ENCODE assay signal across 9 mouse cellular contexts in genomic region chr2:181032407-181032806, GRCm38 (mm10). TPM values are rescaled to one million over a fixed set of nuclear protein-coding genes. Genes with fewer than 3 reads are reported as not detected.
DNase-seq lines count a peak whose midpoint lies in the region; ATAC-seq and TF ChIP-seq lines count a peak whose summit lies in the region.
"Had no signal": no experiment of that assay in that cellular context is flagged by ENCODE, and none has a peak within 500 bp of the region (broad histone marks: within the 10 kb centered on the region; RNA-seq: fewer than 3 reads in every experiment).

No protein-coding gene starts in this region.

- no peak overlapping the region for H3K4me3 ChIP-seq in CH12.LX (replicated peaks in 1 of 3; ENCODE audit: low read depth in 2 of 3, low read length in 2 of 3, poor library complexity in 1 of 3)
- no peak overlapping the region for H3K4me3 ChIP-seq in embryonic facial prominence, embryonic 11.5 days (ENCODE audit: low read depth, low read length)

- peaks cover 11 to 22% of the 10 kb centered on the region in 2 experiments for H3K4me1 ChIP-seq in CH12.LX (ENCODE audit: control insufficient read depth in 1 of 2, insufficient read depth in 2 of 2)
- H3K4me1 ChIP-seq in embryonic facial prominence, embryonic 11.5 days (ENCODE audit: control insufficient read depth, insufficient read depth, low read length), result no peaks in the 10 kb centered on the region

- H3K27ac ChIP-seq in CH12.LX (ENCODE audit: insufficient read depth, low read depth), result no peak overlapping the region
- H3K27ac ChIP-seq in embryonic facial prominence, embryonic 11.5 days (replicated peaks; ENCODE audit: low read depth, low read length), result no peak overlapping the region

- 53% methylated on average over 5 of the region's 5 CpGs for WGBS in embryonic facial prominence, embryonic 11.5 days

- in situ Hi-C loops in CH12.LX (cut with MboI; ENCODE audit: low pct_ligation_motif_present, low pct_unique_long_range_greater_than_20kb, low sequenced_read_pairs), result no loop called here

- H3K4me2 ChIP-seq in CH12.LX (ENCODE audit: insufficient read depth, low read depth, poor library complexity, severe bottlenecking), result no peak overlapping the region
- no peak overlapping the region for H3K4me2 ChIP-seq in embryonic facial prominence, embryonic 11.5 days (ENCODE audit: low read depth, low read length)

- dilution Hi-C loops in CH12.LX (cut with MboI; ENCODE audit: extremely low pct_ligation_motif_present, extremely low pct_unique_long_range_greater_than_20kb, low sequenced_read_pairs), result no loop called here

- no peaks in the 10 kb centered on the region for H3K79me2 ChIP-seq in CH12.LX (replicated peaks; ENCODE audit: control insufficient read depth, extremely low read depth, insufficient read depth, poor library complexity, severe bottlenecking)

- peak in 1 of 2 experiments; percentile 56; a peak in 2 of 4 replicates for TF ChIP-seq CTCF in CH12.LX (conservative IDR thresholded peaks at IDR 0.05 in 1 of 2, IDR thresholded peaks at IDR 0.05 in 1 of 2; ENCODE audit: low read depth in 2 of 2, low read length in 2 of 2)

- H3K9ac ChIP-seq in CH12.LX (ENCODE audit: insufficient read depth, low read depth), result no peak overlapping the region
- no peak overlapping the region for H3K9ac ChIP-seq in embryonic facial prominence, embryonic 11.5 days (replicated peaks; ENCODE audit: low read length)

- TF ChIP-seq EP300 in CH12.LX (IDR thresholded peaks at IDR 0.05; ENCODE audit: low read length), result no peak

- peaks cover 98% of the 10 kb centered on the region for H3K27me3 ChIP-seq in CH12.LX (replicated peaks)
- H3K27me3 ChIP-seq in embryonic facial prominence, embryonic 11.5 days (ENCODE audit: control insufficient read depth, insufficient read depth, low read length), result peaks cover 5% of the 10 kb centered on the region; the same call in 1 of the 2 replicates

- H3K36me3 ChIP-seq in CH12.LX (replicated peaks in 1 of 2; ENCODE audit: control insufficient read depth in 1 of 2, insufficient read depth in 1 of 2, low read length in 1 of 2), result no peaks in the 10 kb centered on the region
- no peaks in the 10 kb centered on the region for H3K36me3 ChIP-seq in embryonic facial prominence, embryonic 11.5 days (replicated peaks; ENCODE audit: control insufficient read depth, insufficient read depth, low read depth, low read length)

- H3K9me3 ChIP-seq in CH12.LX (replicated peaks; ENCODE audit: low read length), result no peaks in the 10 kb centered on the region
- no peaks in the 10 kb centered on the region for H3K9me3 ChIP-seq in embryonic facial prominence, embryonic 11.5 days (replicated peaks; ENCODE audit: control insufficient read depth, low read length)

- peak; percentile 43 for TF ChIP-seq RAD21 in CH12.LX (IDR thresholded peaks at IDR 0.05; ENCODE audit: low read depth, low read length)

- peak; percentile 22 for DNase-seq in adrenal gland, postnatal 10 days
- DNase-seq in adrenal gland, adult 18-20 months (ENCODE audit: low spot score in 2 of 2), result no peak
- DNase-seq in layer of hippocampus, postnatal 10 days (ENCODE audit: low spot score in 2 of 2), result peak; percentile 53 to 73
- DNase-seq in layer of hippocampus, adult 11-12 months (ENCODE audit: low spot score), result no peak
- DNase-seq in CH12.LX (ENCODE audit: extremely low read depth), result no peak
- DNase-seq in embryonic facial prominence, embryonic 11.5 days (ENCODE audit: low spot score), result peak; percentile 11
- DNase-seq in spleen, postnatal 10 days (ENCODE audit: low spot score in 2 of 2), result no peak

- no peak for TF ChIP-seq POLR2A in CH12.LX (IDR thresholded peaks at IDR 0.05; ENCODE audit: low read depth, low read length)

- no peak for ATAC-seq in embryonic facial prominence, embryonic 11.5 days (replicated peaks; ENCODE audit: insufficient number of reproducible peaks, low FRiP score, low TSS enrichment, low read depth)
- no peak for ATAC-seq in granulocyte monocyte progenitor cell, adult 5-6 weeks (replicated peaks; ENCODE audit: poor library complexity, severe bottlenecking)

TF ChIP-seq in CH12.LX, 34 proteins besides CTCF, POLR2A, EP300 and RAD21:
- TF ChIP-seq SMC3 (IDR thresholded peaks at IDR 0.05; ENCODE audit: low read depth, low read length) (peak; percentile 30), ZNF384 (IDR thresholded peaks at IDR 0.05; ENCODE audit: low read depth, low read length) (no peak)

RNA-seq across cellular contexts. Expression of gene Chrna4, which starts 10.9 kb away (rescaled TPM):
- 1 to 10 TPM; 6.6 to 8.2 TPM for total RNA-seq in adrenal gland, postnatal 10 days (2021)
- 10 to 100 TPM in 1 of 2 experiments, 1 to 10 TPM in 1; 4.3 to 26.9 TPM for total RNA-seq in adrenal gland, adult 18-20 months (2021)
- 10 to 100 TPM; 32.4 to 33.7 TPM for total RNA-seq in layer of hippocampus, postnatal 10 days (2021)
- total RNA-seq in CH12.LX (2012; rRNA removed) (not detected in 2 replicates), CH12.LX (2014; rRNA removed) (not detected in 2 replicates)
- not detected in 2 replicates for polyA plus RNA-seq in CH12.LX (2012; ENCODE audit: insufficient read length, low read depth)
- polyA plus RNA-seq in embryonic facial prominence, embryonic 11.5 days (2014; fragmentation: Nextera tagmentation; extraction: Ambion mirVana), result 7.4 and 10.8 TPM in 2 replicates
- total RNA-seq in granulocyte monocyte progenitor cell, adult 5-6 weeks (2014; fragmentation: Nextera tagmentation), result not detected in 2 replicates
- not detected in 2 replicates for total RNA-seq in granulocyte monocyte progenitor cell, adult 5-6 weeks (2017)
- polyA plus RNA-seq: C2C12 had no signal

RNA-seq across cellular contexts. Expression of gene Col20a1, which starts 46.1 kb away (rescaled TPM):
- 1 to 10 TPM; 2.7 to 4.3 TPM for total RNA-seq in adrenal gland, postnatal 10 days (2021)
- total RNA-seq in adrenal gland, adult 18-20 months (2021), result 1 to 10 TPM; 2.3 to 2.8 TPM
- total RNA-seq in layer of hippocampus, postnatal 10 days (2021), result 1 to 10 TPM; 1.0 to 1.2 TPM
- total RNA-seq in CH12.LX (2012; rRNA removed), result 0.42 and 0.68 TPM in 2 replicates
- 0.52 and 0.61 TPM in 2 replicates for total RNA-seq in CH12.LX (2014; rRNA removed)
- polyA plus RNA-seq in CH12.LX (2012; ENCODE audit: insufficient read length, low read depth), result 1.3 and 2.2 TPM in 2 replicates
- 0.83 and 0.85 TPM in 2 replicates for polyA plus RNA-seq in embryonic facial prominence, embryonic 11.5 days (2014; fragmentation: Nextera tagmentation; extraction: Ambion mirVana)
- total RNA-seq in granulocyte monocyte progenitor cell, adult 5-6 weeks (2014; fragmentation: Nextera tagmentation), result 1.6 TPM in 1 of 2 replicates, not detected in the other
- 0.04 TPM in 1 of 2 replicates, not detected in the other for total RNA-seq in granulocyte monocyte progenitor cell, adult 5-6 weeks (2017)

Comparison
In these comparisons a context has a peak if more than half of its experiments do, and no peak if none do; other contexts are left out.
1. DNase-seq: peak in adrenal gland, postnatal 10 days (single experiment), layer of hippocampus, postnatal 10 days (2 of 2) and embryonic facial prominence, embryonic 11.5 days (single experiment); none in adrenal gland, adult 18-20 months (0 of 2), layer of hippocampus, adult 11-12 months (single experiment), CH12.LX (single experiment) and spleen, postnatal 10 days (0 of 2).
2. RNA of gene Chrna4, which starts 10.9 kb away (total RNA-seq): 32.4 to 33.7 TPM in layer of hippocampus, postnatal 10 days, 4.3 to 26.9 TPM in adrenal gland, adult 18-20 months and 6.6 to 8.2 TPM in adrenal gland, postnatal 10 days; not detected in CH12.LX and not detected in granulocyte monocyte progenitor cell, adult 5-6 weeks; every median in the first group is over 4 times any median in the second.